Mouse (Mus musculus): ENCODE results near the gene Ccdc63.
A peak's percentile ranks its signal among the peaks of the same experiment; 100 is the strongest.
"Not testable (repeated sequence)": the region's sequence is repeated elsewhere in the genome, so short reads cannot be mapped to it uniquely, and the experiment has no call there.

Gene Ccdc63

GRCm38 (mm10) chr5:122140723-122141122, at the start of gene Ccdc63:
Ccdc63 (minus strand) TSS chr5:122140823.
- peak; percentile 19 for DNase-seq

GRCm38 (mm10) chr5:122189115-122189514, 48.5 kb upstream of the Ccdc63 start:
- no peak for DNase-seq

- DNase-seq: not testable (repeated sequence)
These were observed 44.2 kb upstream of the Ccdc63 start for GRCm38 (mm10) chr5:122184858-122185257.

GRCm38 (mm10) chr5:122184283-122184806, 43.7 kb upstream of the Ccdc63 start:
- no peak for DNase-seq

- no peak for DNase-seq
These were observed 39.0 kb upstream of the Ccdc63 start for GRCm38 (mm10) chr5:122179665-122180064.

GRCm38 (mm10) chr5:122176398-122176797, 35.8 kb upstream of the Ccdc63 start:
- DNase-seq: peak; percentile 44

- DNase-seq: no peak
These were observed 35.3 kb upstream of the Ccdc63 start for GRCm38 (mm10) chr5:122175961-122176360.

GRCm38 (mm10) chr5:122175402-122175801, 34.8 kb upstream of the Ccdc63 start:
- peak; percentile 44 for DNase-seq

GRCm38 (mm10) chr5:122171058-122171457, 30.4 kb upstream of the Ccdc63 start:
- no peak for DNase-seq

GRCm38 (mm10) chr5:122168344-122169069, 27.9 kb upstream of the Ccdc63 start:
- DNase-seq: peak; percentile 20

GRCm38 (mm10) chr5:122166636-122167161, 26.1 kb upstream of the Ccdc63 start:
- peak; percentile 50 for DNase-seq

- peak; percentile 73 for DNase-seq
These were observed 24.8 kb upstream of the Ccdc63 start for GRCm38 (mm10) chr5:122165233-122165915.

- no peak for DNase-seq
These were observed 23.4 kb upstream of the Ccdc63 start for GRCm38 (mm10) chr5:122164011-122164410.

GRCm38 (mm10) chr5:122163194-122163593, 22.6 kb upstream of the Ccdc63 start:
- no peak for DNase-seq

- no peak for DNase-seq
These were observed 18.2 kb upstream of the Ccdc63 start for GRCm38 (mm10) chr5:122158557-122159515.

- DNase-seq: peak; percentile 92
These were observed 17.3 kb upstream of the Ccdc63 start, which contains the start of gene Ppp1cc for GRCm38 (mm10) chr5:122157827-122158381. Ppp1cc (plus strand) TSS chr5:122158278.

- peak; percentile 61 for DNase-seq
These were observed 15.9 kb upstream of the Ccdc63 start for GRCm38 (mm10) chr5:122156486-122156885.

GRCm38 (mm10) chr5:122155613-122156012, 15.0 kb upstream of the Ccdc63 start:
- DNase-seq: no peak

- DNase-seq: no peak
These were observed 14.2 kb upstream of the Ccdc63 start for GRCm38 (mm10) chr5:122154782-122155181.

- no peak for DNase-seq
These were observed 13.4 kb upstream of the Ccdc63 start for GRCm38 (mm10) chr5:122154006-122154405.

GRCm38 (mm10) chr5:122152508-122152907, 11.9 kb upstream of the Ccdc63 start:
- not testable (repeated sequence) for DNase-seq

GRCm38 (mm10) chr5:122149259-122149658, 8.6 kb upstream of the Ccdc63 start:
- DNase-seq: no peak

Measured in cerebellum, adult 11-12 months (tissue).